Mouse (Mus musculus): Measurements from ENCODE around the gene Ttc26. TPM values are rescaled to one million over a fixed set of nuclear protein-coding genes. Genes with fewer than 3 reads are reported as not detected.

Gene Ttc26
- total and polyA plus RNA-seq, 3 experiments = 1.4 to 2.1 TPM; not detected in 1

DNA sequence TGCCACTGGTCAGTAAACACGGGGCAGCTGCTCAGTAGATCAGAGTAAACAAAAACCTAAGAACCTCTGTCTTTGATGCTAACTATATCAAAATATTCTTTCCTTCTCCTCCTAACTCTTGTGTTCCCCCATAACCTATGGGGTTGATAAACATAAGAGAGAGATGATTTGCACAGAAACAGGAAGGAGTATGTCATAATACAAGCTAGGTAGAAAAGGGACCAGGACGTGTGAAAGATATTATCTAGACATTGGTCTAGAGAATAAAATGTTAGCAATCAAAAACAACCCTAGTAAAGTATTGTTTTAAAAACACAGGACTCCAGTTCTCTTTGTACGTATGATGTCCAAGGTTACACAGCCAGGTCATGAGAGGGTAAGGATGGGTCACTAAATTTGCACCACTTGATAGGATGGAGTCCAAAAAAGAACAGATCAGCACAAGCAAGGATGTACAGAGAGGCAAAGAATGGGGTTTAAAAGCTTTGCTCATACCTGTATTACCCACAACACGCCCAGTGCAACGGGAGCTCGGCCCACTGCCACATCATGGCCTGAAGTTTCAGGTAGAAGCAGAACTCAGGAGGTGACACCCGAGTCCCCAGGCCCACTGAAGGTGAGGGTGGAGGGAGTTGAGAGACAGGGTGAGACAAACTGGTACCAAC, 37.1 kb upstream of the Ttc26 start:
- peak overlapping the region; percentile 83; the same call in 1 of the 2 replicates for H3K27ac ChIP-seq (ENCODE audit: control insufficient read depth, low read depth, low read length)
- peaks cover 39 to 58% of the 10 kb centered on the region in 2 experiments for H3K4me1 ChIP-seq (ENCODE audit: control insufficient read depth in 1 of 2, insufficient read depth in 2 of 2, low read length in 2 of 2)
- no peak for DNase-seq (ENCODE audit: low read depth, low spot score)
- peak overlapping the region; percentile 41; the same call in 1 of the 2 replicates for H3K9ac ChIP-seq (ENCODE audit: control insufficient read depth, low read depth, low read length, poor library complexity, severe bottlenecking)
- H3K4me3 ChIP-seq (ENCODE audit: control insufficient read depth in 1 of 2, insufficient read depth in 1 of 2, low read depth in 2 of 2, low read length in 2 of 2) = no peak overlapping the region
- H3K9me3 ChIP-seq (replicated peaks; ENCODE audit: insufficient read depth, low read length) = no peaks in the 10 kb centered on the region
- H3K79me2 ChIP-seq (ENCODE audit: control insufficient read depth, insufficient read depth, low read length, poor library complexity) = peaks cover 66% of the 10 kb centered on the region
- no peaks in the 10 kb centered on the region for H3K27me3 ChIP-seq (ENCODE audit: control insufficient read depth in 1 of 2, insufficient read depth in 2 of 2, low read length in 2 of 2)
- H3K36me3 ChIP-seq (ENCODE audit: control insufficient read depth in 1 of 2, insufficient read depth in 2 of 2, low read length in 2 of 2) = peaks cover 23 to 67% of the 10 kb centered on the region in 2 experiments; a peak in 3 of 4 replicates
- TF ChIP-seq MEF2A (IDR thresholded peaks at IDR 0.05; ENCODE audit: extremely low read depth, insufficient replicate concordance, low read depth, low read length, poor library complexity, severe bottlenecking) (no peak), ZNF384 (IDR thresholded peaks at IDR 0.05; ENCODE audit: low read depth, low read length) (no peak), MXI1 (IDR thresholded peaks at IDR 0.05; ENCODE audit: low read depth, low read length) (no peak), ELF1 (IDR thresholded peaks at IDR 0.05; ENCODE audit: low read depth, low read length) (0 out of 2 replicates have a peak, but pooled peaks have one; percentile 10), EP300 (IDR thresholded peaks at IDR 0.05; ENCODE audit: low read depth in 1 of 2, low read length in 2 of 2) (no peak), MAFK (IDR thresholded peaks at IDR 0.05; ENCODE audit: borderline replicate concordance, low read depth, low read length) (no peak), RAD21 (IDR thresholded peaks at IDR 0.05; ENCODE audit: low read depth, low read length) (no peak), MYB (IDR thresholded peaks at IDR 0.05; ENCODE audit: low read depth, low read length) (no peak), POLR2A (IDR thresholded peaks at IDR 0.05; ENCODE audit: control insufficient read depth in 1 of 2, insufficient read depth in 1 of 2, low read depth in 1 of 2, low read length in 2 of 2, poor library complexity in 1 of 2) (no peak), ETS1 (IDR thresholded peaks at IDR 0.05; ENCODE audit: low read depth, low read length) (peak; percentile 37; the same call in 1 of the 2 replicates), SIN3A (IDR thresholded peaks at IDR 0.05; ENCODE audit: low read length) (peak; percentile 34), ZC3H11A (IDR thresholded peaks at IDR 0.05; ENCODE audit: low read depth, low read length) (no peak), RCOR1 (IDR thresholded peaks at IDR 0.05; ENCODE audit: low read depth, low read length) (no peak), POLR2AphosphoS2 (IDR thresholded peaks at IDR 0.05; ENCODE audit: low read length) (no peak), USF2 (IDR thresholded peaks at IDR 0.05; ENCODE audit: borderline replicate concordance in 1 of 2, insufficient read depth in 1 of 2, low read depth in 1 of 2, low read length in 2 of 2) (no peak), SMC3 (IDR thresholded peaks at IDR 0.05; ENCODE audit: low read depth, low read length) (no peak)

GRCm38 (mm10) chr6:38345796-38346195, 35.5 kb upstream of the Ttc26 start:
- peak overlapping the region in 1 of 2 experiments; percentile 40; a peak in 1 of 4 replicates for H3K4me3 ChIP-seq (ENCODE audit: control insufficient read depth in 1 of 2, insufficient read depth in 1 of 2, low read depth in 2 of 2, low read length in 2 of 2)
- H3K79me2 ChIP-seq (ENCODE audit: control insufficient read depth, insufficient read depth, low read length, poor library complexity) = peaks cover 76% of the 10 kb centered on the region
- H3K36me3 ChIP-seq (ENCODE audit: control insufficient read depth in 1 of 2, insufficient read depth in 2 of 2, low read length in 2 of 2) = peaks cover 18 to 69% of the 10 kb centered on the region in 2 experiments; a peak in 3 of 4 replicates
- no peaks in the 10 kb centered on the region for H3K27me3 ChIP-seq (ENCODE audit: control insufficient read depth in 1 of 2, insufficient read depth in 2 of 2, low read length in 2 of 2)
- H3K9ac ChIP-seq (ENCODE audit: control insufficient read depth, low read depth, low read length, poor library complexity, severe bottlenecking) = peak overlapping the region; percentile 49
- H3K4me1 ChIP-seq (ENCODE audit: control insufficient read depth in 1 of 2, insufficient read depth in 2 of 2, low read length in 2 of 2) = peaks cover 37 to 66% of the 10 kb centered on the region in 2 experiments
- peak overlapping the region; percentile 59 for H3K27ac ChIP-seq (ENCODE audit: control insufficient read depth, low read depth, low read length)
- no peaks in the 10 kb centered on the region for H3K9me3 ChIP-seq (replicated peaks; ENCODE audit: insufficient read depth, low read length)
- peak; percentile 88 for DNase-seq (ENCODE audit: low read depth, low spot score)
- TF ChIP-seq CHD1 (IDR thresholded peaks at IDR 0.05; ENCODE audit: low read depth, low read length) = no peak
- TF ChIP-seq RAD21 (IDR thresholded peaks at IDR 0.05; ENCODE audit: low read depth, low read length) = no peak
- TF ChIP-seq MAZ (IDR thresholded peaks at IDR 0.05; ENCODE audit: low read depth, low read length) = no peak
- no peak for TF ChIP-seq EP300 (IDR thresholded peaks at IDR 0.05; ENCODE audit: low read depth in 1 of 2, low read length in 2 of 2)
- no peak for TF ChIP-seq KAT2A (conservative IDR thresholded peaks at IDR 0.05; ENCODE audit: low read depth, low read length)
- no peak for TF ChIP-seq USF1 (IDR thresholded peaks at IDR 0.05; ENCODE audit: low read depth, low read length)
- no peak for TF ChIP-seq NRF1 (IDR thresholded peaks at IDR 0.05; ENCODE audit: insufficient read depth, low read depth, low read length, poor library complexity, severe bottlenecking)
- no peak for TF ChIP-seq NELFE (IDR thresholded peaks at IDR 0.05; ENCODE audit: low read depth, low read length)
- no peak for TF ChIP-seq MYB (IDR thresholded peaks at IDR 0.05; ENCODE audit: low read depth, low read length)
- TF ChIP-seq POLR2A (IDR thresholded peaks at IDR 0.05; ENCODE audit: control insufficient read depth in 1 of 2, insufficient read depth in 1 of 2, low read depth in 1 of 2, low read length in 2 of 2, poor library complexity in 1 of 2) = no peak; a peak in 2 of 4 replicates
- TF ChIP-seq MAX (IDR thresholded peaks at IDR 0.05; ENCODE audit: low read length) = no peak
- peak; percentile 63; the same call in 1 of the 2 replicates for TF ChIP-seq TBP (IDR thresholded peaks at IDR 0.05; ENCODE audit: low read depth, low read length)
- TF ChIP-seq TCF12 (IDR thresholded peaks at IDR 0.05; ENCODE audit: low read depth, low read length) = peak; percentile 15; the same call in 1 of the 2 replicates
- no peak for TF ChIP-seq MEF2A (IDR thresholded peaks at IDR 0.05; ENCODE audit: extremely low read depth, insufficient replicate concordance, low read depth, low read length, poor library complexity, severe bottlenecking)
- peak; percentile 47; the same call in 1 of the 2 replicates for TF ChIP-seq MXI1 (IDR thresholded peaks at IDR 0.05; ENCODE audit: low read depth, low read length)
- TF ChIP-seq SIN3A (IDR thresholded peaks at IDR 0.05; ENCODE audit: low read length) = peak; percentile 55; the same call in 1 of the 2 replicates
- no peak for TF ChIP-seq CHD2 (IDR thresholded peaks at IDR 0.05; ENCODE audit: low read length)
- 0 out of 2 replicates have a peak, but pooled peaks have one; percentile 11 for TF ChIP-seq TAL1 (IDR thresholded peaks at IDR 0.05; ENCODE audit: low read length)
- no peak for TF ChIP-seq BHLHE40 (IDR thresholded peaks at IDR 0.05; ENCODE audit: borderline replicate concordance, low read depth, low read length)
- TF ChIP-seq SMC3 (IDR thresholded peaks at IDR 0.05; ENCODE audit: low read depth, low read length) = no peak
